Mouse (Mus musculus) forebrain, postnatal 0 days (tissue): ENCODE measurements at regions not wholly inside any gene's neighbourhood (a gene's known extent, or its start where the extent isn't known, plus 50 kb on each side); places are given as distances from the start of the nearest gene placed in this dataset.

Experiments
- ATAC-seq: fragments of 200-750 bp; cut with Nextera tagmentation; 2 replicates; pipeline ENCODE4 v1.8.0; 2017; ENCODE audit warnings: mild to moderate bottlenecking, moderate library complexity
- DNase-seq: peaks from one replicate; pipeline ENCODE4 v3.0.0-alpha.2; 2015
- H3K27ac ChIP-seq: fragments of 300-500 bp; sonication (generic); 2 replicates; pipeline ENCODE4 v1.5.1; 2014; ENCODE audit warnings: low read depth, mild to moderate bottlenecking, antibody characterized with exemption, low read length, moderate library complexity, mixed read lengths
- H3K27me3 ChIP-seq: fragments of 300-500 bp; sonication (generic); 2 replicates; pipeline ENCODE4 v1.6.1; 2014; ENCODE audit warnings: mild to moderate bottlenecking, low read length, mixed read lengths; ENCODE audit not compliant: insufficient read depth
- H3K36me3 ChIP-seq: fragments of 300-500 bp; sonication (generic); 2 replicates; pipeline ENCODE4 v1.6.1; 2014; ENCODE audit warnings: mild to moderate bottlenecking, moderate library complexity; ENCODE audit not compliant: insufficient read depth
- H3K4me1 ChIP-seq: fragments of 300-500 bp; sonication (generic); 2 replicates; pipeline ENCODE4 v1.6.1; 2014; ENCODE audit warnings: antibody characterized with exemption; ENCODE audit not compliant: insufficient read depth
- H3K4me2 ChIP-seq: fragments of 300-500 bp; sonication (generic); 2 replicates; pipeline ENCODE4 v1.6.1; 2014; ENCODE audit warnings: low read depth, mild to moderate bottlenecking, moderate library complexity
- H3K4me3 ChIP-seq: fragments of 300-500 bp; sonication (generic); 2 replicates; pipeline ENCODE4 v1.5.1; 2014; ENCODE audit warnings: low read depth, low read length, mixed read lengths
- H3K9ac ChIP-seq: fragments of 300-500 bp; sonication (generic); 2 replicates; pipeline ENCODE4 v1.6.1; 2014; ENCODE audit warnings: mild to moderate bottlenecking
- H3K9me3 ChIP-seq: fragments of 300-500 bp; sonication (generic); 2 replicates; pipeline ENCODE4 v1.6.1; 2016; ENCODE audit warnings: low read length
- CTCF ChIP-seq: sonication (generic); IDR thresholded peaks from 2 replicates; pipeline ENCODE4 v1.5.1; 2016; ENCODE audit warnings: antibody characterized with exemption, control low read depth, low read depth
- WGBS: fragments of 180-500 bp; shearing (Covaris S2); extraction: QIAGEN DNeasy Blood & Tissue Kit; methylation state at CpG from one replicate; pipeline ENCODE4 v1.1.7; 2014; 5-methylcytosine and 5-hydroxymethylcytosine counted together
- microRNA-seq, 2 experiments: library from miRNA; unstranded; fragments of <30 nt; microRNA quantifications; one replicate each; pipeline ENCODE4; 2016

- no peak overlapping the region for H3K9ac ChIP-seq
- 85% methylated on average over 6 of the region's 6 CpGs for WGBS
- no peak overlapping the region for H3K27ac ChIP-seq
- TF ChIP-seq CTCF = no peak
- DNase-seq (no peak), ATAC-seq (no peak)
- no peaks in the 10 kb centered on the region for H3K27me3 ChIP-seq
- H3K9me3 ChIP-seq = no peaks in the 10 kb centered on the region
- no peaks in the 10 kb centered on the region for H3K4me1 ChIP-seq
- H3K36me3 ChIP-seq = no peaks in the 10 kb centered on the region
- no peak overlapping the region for H3K4me3 ChIP-seq
- H3K4me2 ChIP-seq = no peak overlapping the region
Observed at GRCm38 (mm10) chrX:12813083-12813660, 51.3 kb upstream of the Med14 start.

Small RNA genes in the stretch of these regions (microRNA-seq; reads per million reads assigned to microRNA genes)
- gene Gm25063 = 0 reads per million in 2 experiments
